Mouse (Mus musculus): ENCODE data around the gene Ncstn. TPM values are rescaled to one million over a fixed set of nuclear protein-coding genes. Genes with fewer than 3 reads are reported as not detected.

Gene Ncstn
- polyA plus RNA-seq, 1 experiment from 2014 or later: 110 TPM

DNA sequence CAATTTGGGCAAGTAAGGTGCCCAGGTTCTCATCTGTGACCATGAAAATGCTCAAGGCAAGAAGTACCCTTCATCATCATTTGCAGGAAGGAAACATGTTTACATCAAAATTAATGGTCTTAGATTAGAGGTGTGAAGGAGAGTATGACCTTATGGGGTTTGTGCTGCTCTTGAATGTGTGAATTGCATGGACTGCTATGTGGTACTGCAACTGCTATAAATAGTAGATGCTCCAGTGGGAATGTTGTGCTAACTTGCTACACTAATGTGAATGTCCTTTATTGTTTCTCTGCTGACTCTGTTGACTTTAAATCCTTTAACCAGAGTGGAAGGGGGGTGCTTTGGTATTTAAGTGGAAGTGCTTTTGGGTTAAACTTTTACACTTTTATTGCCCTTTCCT lies 11.7 kb upstream of the Ncstn start:
- Histone ChIP-seq H3K9ac (ENCODE audit: low read depth, low read length) (no peak overlapping the region), H3K4me1 (ENCODE audit: control insufficient read depth, insufficient read depth, low read depth, low read length) (no peaks in the 10 kb centered on the region), H3K27me3 (replicated peaks; ENCODE audit: control insufficient read depth, insufficient read depth, low read length) (no peaks in the 10 kb centered on the region), H3K4me3 (ENCODE audit: low read length) (no peak overlapping the region), H3K4me2 (ENCODE audit: low read length) (no peak overlapping the region), H3K9me3 (ENCODE audit: control insufficient read depth, low read length) (no peaks in the 10 kb centered on the region), H3K27ac (ENCODE audit: low read depth, low read length) (no peak overlapping the region), H3K36me3 (ENCODE audit: control insufficient read depth, insufficient read depth, low read length) (peaks cover 42% of the 10 kb centered on the region)
- ATAC-seq: no peak

DNA sequence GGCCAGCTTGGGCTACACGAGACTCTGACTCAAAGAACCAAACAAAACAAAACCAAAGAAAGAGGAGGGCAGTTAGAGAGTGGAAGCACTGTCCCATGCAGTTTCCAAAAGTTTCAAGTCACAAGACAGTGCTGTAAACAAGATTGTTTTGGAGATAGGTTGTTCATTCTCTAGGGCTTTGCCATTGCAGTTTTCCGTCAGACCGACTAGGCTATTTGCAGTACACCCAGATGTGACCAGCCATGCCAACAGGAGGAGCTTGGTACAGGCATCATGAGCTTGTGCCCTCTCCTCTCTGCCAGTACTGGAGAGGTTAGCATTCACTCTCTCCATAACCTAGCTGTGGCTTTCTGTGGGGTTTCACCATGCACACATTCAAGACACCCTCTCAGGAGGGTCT lies 10.9 kb upstream of the Ncstn start:
- Histone ChIP-seq H3K4me1 (ENCODE audit: control insufficient read depth, insufficient read depth, low read depth, low read length) (no peaks in the 10 kb centered on the region), H3K9me3 (ENCODE audit: control insufficient read depth, low read length) (no peaks in the 10 kb centered on the region), H3K27me3 (replicated peaks; ENCODE audit: control insufficient read depth, insufficient read depth, low read length) (no peaks in the 10 kb centered on the region), H3K9ac (ENCODE audit: low read depth, low read length) (no peak overlapping the region), H3K4me3 (ENCODE audit: low read length) (no peak overlapping the region), H3K36me3 (ENCODE audit: control insufficient read depth, insufficient read depth, low read length) (peaks cover 50% of the 10 kb centered on the region), H3K4me2 (ENCODE audit: low read length) (no peak overlapping the region), H3K27ac (ENCODE audit: low read depth, low read length) (no peak overlapping the region)
- no peak for ATAC-seq
- WGBS: 52% methylated on average over 3 of the region's 3 CpGs

DNA sequence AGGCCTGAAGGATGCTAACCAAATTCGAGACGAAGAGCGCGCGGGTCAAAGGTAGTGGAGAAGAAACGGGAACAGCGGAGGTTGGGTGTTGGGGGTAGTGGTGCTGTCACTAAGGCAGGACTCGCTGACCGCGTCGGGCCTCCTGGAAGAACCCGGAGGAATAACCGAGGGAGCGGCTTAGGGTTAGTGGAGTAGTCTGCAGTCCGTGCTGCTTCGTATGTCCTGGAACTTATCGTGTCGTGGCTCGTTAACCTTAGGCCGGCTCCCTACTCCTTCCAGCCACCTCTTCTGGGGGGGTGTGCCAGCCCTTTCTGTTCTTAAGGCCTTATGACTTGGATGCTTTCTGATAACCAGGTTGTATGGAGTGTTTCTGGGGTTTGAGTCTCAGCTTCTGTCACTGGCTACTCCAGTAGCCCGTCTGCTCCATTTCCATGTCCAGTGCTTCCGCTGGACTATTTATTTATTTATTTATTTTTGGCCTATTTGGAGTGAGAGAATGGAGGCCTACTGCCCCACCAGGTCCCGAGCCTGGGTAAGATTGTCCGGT lies 377 bp upstream of the Ncstn start:
- Histone ChIP-seq H3K4me2 (ENCODE audit: low read length) (peak overlapping the region; percentile 90), H3K4me1 (ENCODE audit: control insufficient read depth, insufficient read depth, low read depth, low read length) (peaks cover 18% of the 10 kb centered on the region), H3K27ac (ENCODE audit: low read depth, low read length) (peak overlapping the region; percentile 93), H3K9ac (ENCODE audit: low read depth, low read length) (peak overlapping the region; percentile 89), H3K9me3 (ENCODE audit: control insufficient read depth, low read length) (no peaks in the 10 kb centered on the region), H3K4me3 (ENCODE audit: low read length) (peak overlapping the region; percentile 92), H3K27me3 (replicated peaks; ENCODE audit: control insufficient read depth, insufficient read depth, low read length) (no peaks in the 10 kb centered on the region), H3K36me3 (ENCODE audit: control insufficient read depth, insufficient read depth, low read length) (peaks cover 14% of the 10 kb centered on the region)
- WGBS: 3% methylated on average over 24 of the region's 24 CpGs
- peak; percentile 85 for ATAC-seq

DNA sequence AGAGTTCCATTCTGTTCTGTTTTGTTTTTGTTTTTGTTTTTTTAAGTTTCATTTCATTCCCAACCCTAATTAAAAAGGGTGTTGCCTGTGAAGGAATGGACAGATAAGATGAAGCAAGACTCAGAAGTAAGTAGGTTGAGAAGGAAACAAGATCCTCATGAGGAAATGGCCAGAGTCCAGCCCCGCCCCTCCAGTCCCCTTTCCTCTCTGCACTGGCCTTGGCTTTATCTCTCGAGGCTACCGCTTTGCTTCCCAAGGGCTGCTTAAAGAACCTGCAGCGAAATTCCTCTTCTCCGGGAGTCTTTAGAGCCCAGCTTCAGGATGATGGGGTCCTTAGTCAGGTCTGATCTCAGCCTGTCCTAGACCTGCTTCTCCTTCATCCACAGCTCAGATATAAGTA lies 4.6 kb downstream of the Ncstn start:
- Histone ChIP-seq H3K27me3 (replicated peaks; ENCODE audit: control insufficient read depth, insufficient read depth, low read length) (no peaks in the 10 kb centered on the region), H3K4me2 (ENCODE audit: low read length) (no peak overlapping the region), H3K4me3 (ENCODE audit: low read length) (no peak overlapping the region), H3K4me1 (ENCODE audit: control insufficient read depth, insufficient read depth, low read depth, low read length) (peaks cover 7% of the 10 kb centered on the region), H3K9ac (ENCODE audit: low read depth, low read length) (no peak overlapping the region), H3K9me3 (ENCODE audit: control insufficient read depth, low read length) (no peaks in the 10 kb centered on the region), H3K36me3 (ENCODE audit: control insufficient read depth, insufficient read depth, low read length) (peaks cover 42% of the 10 kb centered on the region), H3K27ac (ENCODE audit: low read depth, low read length) (no peak overlapping the region)
- no peak for ATAC-seq
- WGBS: 85% methylated on average over 5 of the region's 5 CpGs

GRCm38 (mm10) chr1:172072604-172073003 lies 10.0 kb downstream of the Ncstn start:
- Histone ChIP-seq H3K9me3 (ENCODE audit: control insufficient read depth, low read length) (no peaks in the 10 kb centered on the region), H3K27me3 (replicated peaks; ENCODE audit: control insufficient read depth, insufficient read depth, low read length) (no peaks in the 10 kb centered on the region), H3K27ac (ENCODE audit: low read depth, low read length) (no peak overlapping the region), H3K4me2 (ENCODE audit: low read length) (no peak overlapping the region), H3K36me3 (ENCODE audit: control insufficient read depth, insufficient read depth, low read length) (peaks cover 68% of the 10 kb centered on the region), H3K4me1 (ENCODE audit: control insufficient read depth, insufficient read depth, low read depth, low read length) (no peaks in the 10 kb centered on the region), H3K9ac (ENCODE audit: low read depth, low read length) (no peak overlapping the region), H3K4me3 (ENCODE audit: low read length) (no peak overlapping the region)
- ATAC-seq: no peak
- WGBS: 100% methylated on average over 7 of the region's 7 CpGs

GRCm38 (mm10) chr1:172071556-172071955 lies 11.0 kb downstream of the Ncstn start:
- no peaks in the 10 kb centered on the region for H3K27me3 ChIP-seq (replicated peaks; ENCODE audit: control insufficient read depth, insufficient read depth, low read length)
- H3K36me3 ChIP-seq (ENCODE audit: control insufficient read depth, insufficient read depth, low read length): peaks cover 75% of the 10 kb centered on the region
- no peak overlapping the region for H3K27ac ChIP-seq (ENCODE audit: low read depth, low read length)
- H3K4me2 ChIP-seq (ENCODE audit: low read length): no peak overlapping the region
- ATAC-seq: 0 out of 2 replicates have a peak, but pooled peaks have one; percentile 27
- no peaks in the 10 kb centered on the region for H3K9me3 ChIP-seq (ENCODE audit: control insufficient read depth, low read length)
- H3K4me1 ChIP-seq (ENCODE audit: control insufficient read depth, insufficient read depth, low read depth, low read length): no peaks in the 10 kb centered on the region
- H3K9ac ChIP-seq (ENCODE audit: low read depth, low read length): no peak overlapping the region
- no peak overlapping the region for H3K4me3 ChIP-seq (ENCODE audit: low read length)
- WGBS: 49% methylated on average over 4 of the region's 4 CpGs

GRCm38 (mm10) chr1:172070227-172070626 lies 12.4 kb downstream of the Ncstn start:
- Histone ChIP-seq H3K4me3 (ENCODE audit: low read length) (no peak overlapping the region), H3K27ac (ENCODE audit: low read depth, low read length) (no peak overlapping the region), H3K27me3 (replicated peaks; ENCODE audit: control insufficient read depth, insufficient read depth, low read length) (no peaks in the 10 kb centered on the region), H3K4me1 (ENCODE audit: control insufficient read depth, insufficient read depth, low read depth, low read length) (no peaks in the 10 kb centered on the region), H3K4me2 (ENCODE audit: low read length) (no peak overlapping the region), H3K9ac (ENCODE audit: low read depth, low read length) (no peak overlapping the region), H3K9me3 (ENCODE audit: control insufficient read depth, low read length) (no peaks in the 10 kb centered on the region), H3K36me3 (ENCODE audit: control insufficient read depth, insufficient read depth, low read length) (peaks cover 80% of the 10 kb centered on the region)
- 92% methylated on average over 6 of the region's 6 CpGs for WGBS
- no peak for ATAC-seq

DNA sequence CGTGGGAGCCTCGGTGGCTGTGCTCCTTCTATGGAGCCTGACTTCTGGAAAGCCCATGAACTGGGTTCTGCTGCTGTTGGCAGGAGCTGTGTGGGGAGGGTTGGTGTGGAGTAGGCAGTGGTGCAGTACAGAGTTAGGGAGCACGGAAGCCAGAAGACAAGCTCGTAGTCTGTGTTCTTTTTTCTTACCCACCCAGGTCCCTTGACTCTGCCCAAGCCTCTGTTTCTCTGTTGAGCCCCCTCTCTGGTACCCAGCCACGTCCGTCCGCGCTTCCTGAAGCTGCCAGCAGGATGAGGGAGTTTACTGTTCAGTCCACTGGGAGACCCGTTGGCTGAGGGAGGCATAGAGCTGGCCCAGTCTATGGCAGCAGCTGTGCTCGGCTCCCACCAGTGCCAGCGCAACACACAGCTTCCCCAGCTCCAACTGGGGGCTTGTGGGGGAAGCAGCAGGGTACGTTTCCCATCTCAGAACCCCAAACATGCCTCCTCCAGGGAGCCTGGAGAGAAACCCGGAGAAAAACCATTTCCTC lies 17.9 kb downstream of the Ncstn start:
- H3K27ac ChIP-seq (ENCODE audit: low read depth, low read length): peak overlapping the region; percentile 64
- H3K27me3 ChIP-seq (replicated peaks; ENCODE audit: control insufficient read depth, insufficient read depth, low read length): no peaks in the 10 kb centered on the region
- H3K9me3 ChIP-seq (ENCODE audit: control insufficient read depth, low read length): no peaks in the 10 kb centered on the region
- H3K4me2 ChIP-seq (ENCODE audit: low read length): no peak overlapping the region
- 33% methylated on average over 13 of the region's 13 CpGs for WGBS
- H3K36me3 ChIP-seq (ENCODE audit: control insufficient read depth, insufficient read depth, low read length): peaks cover 40% of the 10 kb centered on the region
- H3K9ac ChIP-seq (ENCODE audit: low read depth, low read length): no peak overlapping the region
- peak; percentile 70 for ATAC-seq
- peaks cover 3% of the 10 kb centered on the region; the same call in 1 of the 2 replicates for H3K4me1 ChIP-seq (ENCODE audit: control insufficient read depth, insufficient read depth, low read depth, low read length)
- no peak overlapping the region for H3K4me3 ChIP-seq (ENCODE audit: low read length)

GRCm38 (mm10) chr1:172063291-172064023 lies 19.1 kb downstream of the Ncstn start:
- peaks cover 6% of the 10 kb centered on the region for H3K4me1 ChIP-seq (ENCODE audit: control insufficient read depth, insufficient read depth, low read depth, low read length)

More at GRCm38 (mm10) chr1:172063291-172064023, 19.1 kb downstream of the Ncstn start:
- Histone ChIP-seq H3K36me3 (ENCODE audit: control insufficient read depth, insufficient read depth, low read length) (peaks cover 29% of the 10 kb centered on the region), H3K27ac (ENCODE audit: low read depth, low read length) (no peak overlapping the region), H3K4me2 (ENCODE audit: low read length) (no peak overlapping the region), H3K9ac (ENCODE audit: low read depth, low read length) (no peak overlapping the region; the same call in 1 of the 2 replicates), H3K27me3 (replicated peaks; ENCODE audit: control insufficient read depth, insufficient read depth, low read length) (no peaks in the 10 kb centered on the region), H3K4me3 (ENCODE audit: low read length) (no peak overlapping the region), H3K9me3 (ENCODE audit: control insufficient read depth, low read length) (no peaks in the 10 kb centered on the region)
- WGBS: 72% methylated on average over 4 of the region's 4 CpGs
- no peak for ATAC-seq

Measured in hindbrain, embryonic 16.5 days (tissue).